Mouse (Mus musculus) heart, embryonic 16.5 days (tissue): Measurements from ENCODE around the gene Scn4a. TPM values are rescaled to one million over a fixed set of nuclear protein-coding genes. Genes with fewer than 3 reads are reported as not detected.
"Not testable (repeated sequence)": the region's sequence is repeated elsewhere in the genome, so short reads cannot be mapped to it uniquely, and the experiment has no call there.

ENCODE experiments used
- ATAC-seq: fragments of 200-750 bp; cut with Nextera tagmentation; replicated peaks from 2 replicates; pipeline ENCODE4 v1.8.0; 2017; ENCODE audit warnings: moderate number of reproducible peaks; ENCODE audit not compliant: insufficient read depth, low FRiP score; ENCODE audit errors: extremely low read depth
- H3K27ac ChIP-seq: fragments of 300-500 bp; sonication (generic); 2 replicates; pipeline ENCODE4 v1.5.1; 2014; ENCODE audit warnings: mild to moderate bottlenecking, low read length, control low read depth, moderate library complexity
- H3K27me3 ChIP-seq: fragments of 300-500 bp; sonication (generic); 2 replicates; pipeline ENCODE4 v1.6.1; 2014; ENCODE audit warnings: low read length, mixed read lengths; ENCODE audit not compliant: control insufficient read depth, insufficient read depth
- H3K36me3 ChIP-seq: fragments of 300-500 bp; sonication (generic); 2 replicates; pipeline ENCODE4 v1.6.1; 2014; ENCODE audit not compliant: control insufficient read depth, insufficient read depth
- H3K4me1 ChIP-seq: fragments of 300-500 bp; sonication (generic); 2 replicates; pipeline ENCODE4 v1.6.1; 2014; ENCODE audit warnings: low read length, mixed read lengths; ENCODE audit not compliant: control insufficient read depth, insufficient read depth
- H3K4me2 ChIP-seq: fragments of 300-500 bp; sonication (generic); 2 replicates; pipeline ENCODE4 v1.6.1; 2014; ENCODE audit warnings: low read depth, mild to moderate bottlenecking, control low read depth, low read length
- H3K4me3 ChIP-seq: fragments of 300-500 bp; sonication (generic); 2 replicates; pipeline ENCODE4 v1.5.1; 2014; ENCODE audit warnings: mild to moderate bottlenecking, control low read depth, low read length
- H3K9ac ChIP-seq: fragments of 300-500 bp; sonication (generic); 2 replicates; pipeline ENCODE4 v1.6.1; 2014; ENCODE audit warnings: low read length, control low read depth
- H3K9me3 ChIP-seq: fragments of 300-500 bp; sonication (generic); replicated peaks from 2 replicates; pipeline ENCODE4 v1.6.1; 2016; ENCODE audit warnings: low read length; ENCODE audit not compliant: control insufficient read depth
- WGBS: fragments of 180-500 bp; shearing (Covaris S2); extraction: QIAGEN DNeasy Blood & Tissue Kit; methylation state at CpG from one replicate; pipeline ENCODE4 v1.1.7; 2014; 5-methylcytosine and 5-hydroxymethylcytosine counted together
- polyA plus RNA-seq: library from polyadenylated mRNA; unstranded; fragments of >200 nt; fragmentation: Nextera tagmentation; extraction: Ambion mirVana; gene quantifications from 2 replicates; pipeline ENCODE4 v1.2.1, GENCODE M21; 2015

The Scn4a gene
- 0.09 and 0.36 TPM in 2 replicates for polyA plus RNA-seq

GRCm38 (mm10) chr11:106353188-106353587, at the start of gene Scn4a:
Scn4a (minus strand) TSS chr11:106353288.
- peaks cover 7% of the 10 kb centered on the region for H3K4me1 ChIP-seq
- no peaks in the 10 kb centered on the region for H3K9me3 ChIP-seq
- no peak for ATAC-seq

GRCm38 (mm10) chr11:106398481-106398880, 45.4 kb upstream of the Scn4a start:
- peaks cover 17% of the 10 kb centered on the region for H3K36me3 ChIP-seq
- 91% methylated on average over 8 of the region's 8 CpGs for WGBS
- H3K4me1 ChIP-seq: no peaks in the 10 kb centered on the region
- no peak overlapping the region for H3K4me2 ChIP-seq
- no peaks in the 10 kb centered on the region for H3K9me3 ChIP-seq
- H3K27ac ChIP-seq: no peak overlapping the region
- no peak overlapping the region for H3K4me3 ChIP-seq
- ATAC-seq: no peak
- H3K9ac ChIP-seq: no peak overlapping the region
- no peaks in the 10 kb centered on the region for H3K27me3 ChIP-seq

More at GRCm38 (mm10) chr11:106353188-106353587, at the start of gene Scn4a:
- no peaks in the 10 kb centered on the region for H3K27me3 ChIP-seq
- no peak within 1 kb of the TSS for H3K9ac ChIP-seq
- H3K4me2 ChIP-seq: no peak within 1 kb of the TSS
- no peaks in the 10 kb centered on the region for H3K36me3 ChIP-seq
- no peak within 1 kb of the TSS for H3K27ac ChIP-seq
- no peak within 1 kb of the TSS for H3K4me3 ChIP-seq
- WGBS: 81% methylated on average over 12 of the region's 12 CpGs

DNA sequence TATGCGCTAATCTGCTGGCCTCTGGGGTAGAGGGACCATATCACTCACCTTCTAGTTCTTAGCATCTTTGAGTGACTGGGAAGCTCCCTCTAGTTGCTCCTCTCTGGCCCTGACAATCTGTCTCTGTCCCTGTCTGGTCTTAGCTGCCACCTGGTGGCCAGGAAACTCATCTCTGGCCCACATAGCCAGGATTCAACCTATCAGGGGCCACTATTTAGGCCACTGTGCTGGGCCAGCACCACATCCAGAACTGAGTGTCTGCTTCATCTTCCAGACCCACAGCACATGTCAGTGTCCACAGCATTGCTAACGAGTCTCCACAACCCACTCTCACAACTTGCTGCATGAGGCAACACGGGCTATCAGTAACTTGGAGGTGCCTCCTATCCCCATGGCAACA, 44.6 kb upstream of the Scn4a start:
- no peak overlapping the region for H3K4me2 ChIP-seq

DNA sequence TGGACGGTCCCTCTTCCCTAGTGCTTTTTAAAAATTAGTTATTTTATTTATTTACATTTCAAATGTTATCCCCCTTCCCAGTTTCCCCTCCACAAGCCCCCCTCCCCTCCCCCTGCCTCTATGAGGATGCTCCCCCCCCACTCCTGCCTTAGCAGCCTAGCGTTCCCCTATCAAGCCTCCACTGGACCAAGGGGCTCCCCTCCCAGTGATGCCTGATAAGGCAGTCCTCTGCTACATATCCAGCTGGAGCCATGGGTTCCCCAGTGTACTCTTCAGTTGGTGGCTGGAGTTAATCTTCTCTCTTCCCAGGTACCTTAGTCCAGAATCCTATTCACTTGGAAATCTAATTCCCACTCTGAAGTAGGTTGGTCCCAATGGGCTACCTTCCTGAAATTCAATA, 41.0 kb upstream of the Scn4a start:
- H3K27me3 ChIP-seq, H3K9ac ChIP-seq, H3K4me3 ChIP-seq, H3K9me3 ChIP-seq, H3K27ac ChIP-seq, H3K4me2 ChIP-seq, H3K4me1 ChIP-seq, H3K36me3 ChIP-seq, ATAC-seq: not testable (repeated sequence)
- WGBS: 64% methylated on average over 2 of the region's 2 CpGs

More for the DNA sequence above, 44.6 kb upstream of the Scn4a start:
- Histone ChIP-seq H3K27ac (no peak overlapping the region), H3K4me3 (no peak overlapping the region), H3K36me3 (peaks cover 9% of the 10 kb centered on the region), H3K9ac (no peak overlapping the region), H3K4me1 (no peaks in the 10 kb centered on the region), H3K9me3 (no peaks in the 10 kb centered on the region), H3K27me3 (no peaks in the 10 kb centered on the region)
- no peak for ATAC-seq
- 82% methylated on average over 3 of the region's 3 CpGs for WGBS

DNA sequence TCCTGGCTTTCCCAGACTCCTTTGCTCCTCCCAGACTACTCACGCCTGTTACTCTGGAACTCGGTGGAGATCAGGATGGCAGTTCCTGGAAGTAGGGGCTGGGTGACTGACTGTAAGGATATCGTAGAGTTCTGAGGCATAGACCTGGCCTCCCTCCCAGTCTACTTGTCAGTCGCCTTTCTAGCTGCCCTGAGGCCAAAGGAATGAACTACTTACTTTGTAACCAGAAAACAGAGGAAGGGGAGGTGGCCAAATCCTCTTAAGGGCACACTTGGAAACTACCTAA, 40.2 kb upstream of the Scn4a start:
- H3K9me3 ChIP-seq: no peaks in the 10 kb centered on the region
- no peak for ATAC-seq
- H3K27ac ChIP-seq: no peak overlapping the region
- WGBS: 59% methylated on average over 4 of the region's 4 CpGs
- no peak overlapping the region for H3K9ac ChIP-seq
- no peaks in the 10 kb centered on the region for H3K27me3 ChIP-seq
- no peak overlapping the region for H3K4me2 ChIP-seq
- H3K4me1 ChIP-seq: peaks cover 9% of the 10 kb centered on the region
- no peaks in the 10 kb centered on the region for H3K36me3 ChIP-seq
- H3K4me3 ChIP-seq: no peak overlapping the region

DNA sequence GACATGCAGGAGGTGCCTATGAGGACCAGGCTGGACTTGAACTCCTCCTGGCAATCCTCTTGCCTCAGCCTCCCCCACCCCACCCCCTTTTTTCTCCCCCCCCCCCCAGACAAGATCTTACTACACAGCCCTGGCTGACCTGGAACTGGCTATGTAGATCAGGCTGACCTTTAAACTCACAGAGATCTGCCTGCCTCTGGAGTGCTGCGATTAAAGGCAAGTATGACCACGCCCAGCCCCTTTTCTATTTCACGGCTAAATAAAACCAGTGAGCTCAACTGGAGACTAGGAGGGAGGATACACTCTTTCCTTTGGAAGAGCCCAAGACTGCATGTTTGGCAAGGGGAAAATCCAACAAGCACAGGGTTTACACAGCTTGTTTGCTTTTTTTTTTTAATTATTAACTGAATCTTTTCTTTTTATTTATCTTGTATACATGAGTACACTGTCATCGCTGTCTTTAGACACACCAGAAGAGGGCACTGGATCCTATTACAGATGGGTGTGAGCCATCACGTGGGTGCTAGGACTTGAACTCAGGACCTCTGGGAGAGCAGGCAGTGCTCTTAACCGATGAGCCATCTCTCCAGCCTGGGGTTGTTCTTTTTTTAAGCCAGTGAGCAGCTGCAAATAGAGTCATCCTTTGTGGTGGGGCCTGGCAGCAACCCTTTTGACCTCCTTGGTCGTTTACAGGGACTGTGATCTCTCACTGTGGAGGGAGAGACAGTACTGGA, 39.7 kb upstream of the Scn4a start:
- Histone ChIP-seq H3K36me3 (no peaks in the 10 kb centered on the region), H3K9ac (no peak overlapping the region), H3K4me1 (peaks cover 9% of the 10 kb centered on the region), H3K9me3 (no peaks in the 10 kb centered on the region), H3K4me2 (no peak overlapping the region), H3K27me3 (no peaks in the 10 kb centered on the region), H3K27ac (no peak overlapping the region), H3K4me3 (no peak overlapping the region)
- 66% methylated on average over 7 of the region's 7 CpGs for WGBS
- ATAC-seq: no peak

DNA sequence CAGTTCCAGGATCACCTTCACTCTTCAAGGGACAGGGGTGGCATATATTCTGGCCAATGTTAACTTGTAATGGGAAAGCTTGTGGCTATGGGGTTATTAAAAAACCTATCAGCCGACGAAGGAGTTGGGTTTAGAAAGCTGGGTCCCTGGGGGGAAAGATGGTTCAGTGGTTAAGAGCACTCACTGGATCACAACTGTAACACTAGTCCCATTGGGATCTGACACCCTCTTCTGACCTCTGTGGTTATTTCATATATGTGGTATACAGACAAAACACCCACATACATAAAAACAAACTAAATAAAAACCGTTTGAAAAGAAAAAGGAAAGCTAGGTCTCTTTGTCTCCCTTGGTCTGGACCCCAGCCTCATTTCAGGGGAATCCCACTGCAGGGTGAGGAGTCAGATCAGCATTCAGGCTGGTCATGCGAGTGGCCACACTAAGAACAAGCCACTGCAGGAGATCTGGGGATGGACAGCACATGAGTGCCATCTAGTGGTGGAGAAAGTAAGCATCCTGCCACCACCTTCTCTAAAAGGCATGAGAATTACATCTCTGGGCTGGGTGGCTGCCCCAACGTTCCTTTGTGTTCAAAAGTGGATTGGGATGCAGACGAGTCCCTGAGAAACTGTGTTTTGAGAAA, 38.6 kb upstream of the Scn4a start:
- Histone ChIP-seq H3K4me1 (peaks cover 9% of the 10 kb centered on the region), H3K36me3 (no peaks in the 10 kb centered on the region), H3K27me3 (no peaks in the 10 kb centered on the region), H3K9me3 (no peaks in the 10 kb centered on the region), H3K4me3 (no peak overlapping the region), H3K9ac (no peak overlapping the region), H3K4me2 (no peak overlapping the region), H3K27ac (no peak overlapping the region)
- ATAC-seq: no peak
- 31% methylated on average over 6 of the region's 6 CpGs for WGBS

GRCm38 (mm10) chr11:106390757-106391156, 37.7 kb upstream of the Scn4a start:
- ATAC-seq: no peak
- H3K27me3 ChIP-seq: no peaks in the 10 kb centered on the region
- no peaks in the 10 kb centered on the region for H3K9me3 ChIP-seq
- 0 out of 2 replicates have a peak overlapping the region, but pooled peaks have one; percentile 6 for H3K27ac ChIP-seq
- H3K36me3 ChIP-seq: no peaks in the 10 kb centered on the region
- H3K4me3 ChIP-seq: no peak overlapping the region
- H3K4me1 ChIP-seq: peaks cover 9% of the 10 kb centered on the region
- WGBS: 40% methylated on average over 3 of the region's 3 CpGs
- no peak overlapping the region for H3K9ac ChIP-seq
- no peak overlapping the region for H3K4me2 ChIP-seq

GRCm38 (mm10) chr11:106389611-106390010, 36.5 kb upstream of the Scn4a start:
- Histone ChIP-seq H3K9ac (no peak overlapping the region), H3K4me2 (no peak overlapping the region), H3K27me3 (no peaks in the 10 kb centered on the region), H3K27ac (peak overlapping the region; percentile 67), H3K4me3 (no peak overlapping the region), H3K36me3 (no peaks in the 10 kb centered on the region), H3K4me1 (peaks cover 9% of the 10 kb centered on the region), H3K9me3 (no peaks in the 10 kb centered on the region)
- 23% methylated on average over 3 of the region's 3 CpGs for WGBS
- no peak for ATAC-seq
